Mouse (Mus musculus) heart, postnatal 10 days (tissue): Measurements from ENCODE around the gene Xbp1. TPM values are rescaled to one million over a fixed set of nuclear protein-coding genes. Genes with fewer than 3 reads are reported as not detected.
"Not testable (repeated sequence)": the region's sequence is repeated elsewhere in the genome, so short reads cannot be mapped to it uniquely, and the experiment has no call there.

Source experiments
- DNase-seq, 2 experiments: peaks; one replicate each; pipeline ENCODE4 v3.0.0; 2021
- intact Hi-C: fragments of 180-260 bp; cut with DNase I; formaldehyde crosslinking; loops from one replicate; pipeline ENCODE4 v1.15.1; 2025
- total RNA-seq, 2 experiments: library from RNA; stranded (reverse); gene quantifications; 2 replicates each; pipeline ENCODE4 v1.2.3; 2021

The Xbp1 gene
- total RNA-seq, result 10 to 100 TPM; 48.9 to 55.5 TPM

- peak; percentile 99 for DNase-seq
- intact Hi-C loops, result loop anchor here (2.0 kb wide), 1 partner anchor 36 kb away; no protein-coding TSS in a partner anchor
Observed at GRCm38 (mm10) chr11:5520412-5521265, at the start of gene Xbp1. TSS of gene Xbp1 (plus strand) at chr11:5520659.

- peak; percentile 72 to 84 for DNase-seq
- intact Hi-C loops, result loop anchor here (1.0 kb wide), 2 partner anchors 184 to 293 kb away; no protein-coding TSS in a partner anchor
Observed at GRCm38 (mm10) chr11:5474130-5474529, 46.3 kb upstream of the Xbp1 start.

GRCm38 (mm10) chr11:5475556-5476118 lies 44.8 kb upstream of the Xbp1 start:
- DNase-seq, result not testable (repeated sequence)
- intact Hi-C loops, result loop anchor here (5.0 kb wide), 1 partner anchor 358 kb away; no protein-coding TSS in a partner anchor

GRCm38 (mm10) chr11:5476806-5477205 lies 43.7 kb upstream of the Xbp1 start:
- DNase-seq, result no peak
- intact Hi-C loops, result loop anchor here (5.0 kb wide), 1 partner anchor 360 kb away; no protein-coding TSS in a partner anchor

- intact Hi-C loops, result loop anchor here (5.0 kb wide), 1 partner anchor 361 kb away; no protein-coding TSS in a partner anchor
- peak in 1 of 2 experiments; percentile 15 for DNase-seq
Observed at GRCm38 (mm10) chr11:5478193-5478592, 42.3 kb upstream of the Xbp1 start.

GRCm38 (mm10) chr11:5478831-5479230 lies 41.6 kb upstream of the Xbp1 start:
- intact Hi-C loops, result loop anchor here (5.0 kb wide), 1 partner anchor 362 kb away; no protein-coding TSS in a partner anchor
- DNase-seq, result no peak

- intact Hi-C loops, result no loop called here
Observed at GRCm38 (mm10) chr11:5482581-5482980, 37.9 kb upstream of the Xbp1 start.

GRCm38 (mm10) chr11:5485193-5486011 lies 35.1 kb upstream of the Xbp1 start:
- intact Hi-C loops, result loop anchor here (1.0 to 5.0 kb wide), 6 partner anchors 35 to 402 kb away; partner anchors contain the start of gene Xbp1
- DNase-seq, result peak; percentile 87 to 92

More at GRCm38 (mm10) chr11:5482581-5482980, 37.9 kb upstream of the Xbp1 start:
- no peak for DNase-seq

GRCm38 (mm10) chr11:5489433-5489832 lies 31.0 kb upstream of the Xbp1 start:
- DNase-seq, result not testable (repeated sequence)
- intact Hi-C loops, result loop anchor here (5.0 kb wide), 3 partner anchors 218 to 398 kb away; no protein-coding TSS in a partner anchor

- DNase-seq, result no peak
- intact Hi-C loops, result no loop called here
Observed at GRCm38 (mm10) chr11:5490989-5491656, 29.3 kb upstream of the Xbp1 start.

GRCm38 (mm10) chr11:5491912-5492311 lies 28.5 kb upstream of the Xbp1 start:
- no peak for DNase-seq
- intact Hi-C loops, result no loop called here

GRCm38 (mm10) chr11:5493869-5494268 lies 26.6 kb upstream of the Xbp1 start:
- intact Hi-C loops, result no loop called here
- no peak for DNase-seq

- DNase-seq, result no peak
- intact Hi-C loops, result no loop called here
Observed at GRCm38 (mm10) chr11:5495286-5495832, 25.1 kb upstream of the Xbp1 start.

GRCm38 (mm10) chr11:5495906-5496305 lies 24.6 kb upstream of the Xbp1 start:
- intact Hi-C loops, result no loop called here
- DNase-seq, result no peak

GRCm38 (mm10) chr11:5496559-5497248 lies 23.8 kb upstream of the Xbp1 start:
- intact Hi-C loops, result no loop called here
- DNase-seq, result no peak

GRCm38 (mm10) chr11:5498422-5498821 lies 22.0 kb upstream of the Xbp1 start:
- intact Hi-C loops, result no loop called here
- no peak for DNase-seq

- intact Hi-C loops, result no loop called here
- no peak for DNase-seq
Observed at GRCm38 (mm10) chr11:5498931-5499661, 21.4 kb upstream of the Xbp1 start.

- intact Hi-C loops, result no loop called here
- no peak for DNase-seq
Observed at GRCm38 (mm10) chr11:5499961-5500644, 20.4 kb upstream of the Xbp1 start.
